Mouse (Mus musculus): ENCODE measurements at regions not wholly inside any gene's neighbourhood (a gene's known extent, or its start where the extent isn't known, plus 50 kb on each side); places are given as distances from the start of the nearest gene placed in this dataset.

DNA sequence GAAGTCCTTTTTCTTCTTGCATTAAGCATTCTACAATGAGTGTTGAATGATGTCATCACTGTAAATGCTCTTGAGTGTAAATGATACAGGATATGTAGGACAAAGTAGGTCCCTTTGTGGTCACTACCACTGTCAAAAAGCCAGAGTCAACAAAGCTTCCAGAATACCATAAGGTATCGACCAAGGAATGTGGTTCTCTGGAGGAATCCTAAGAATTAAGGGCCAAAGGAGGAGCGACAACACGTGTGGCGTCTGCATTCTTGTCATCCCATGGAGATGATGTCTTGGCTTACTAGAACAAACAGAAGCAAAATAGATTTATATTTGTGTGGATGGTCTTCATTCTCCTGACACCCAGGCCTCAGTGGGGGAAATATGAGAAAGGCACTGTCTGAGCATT is 161.4 kb upstream of the D16Ertd472e start:
- Histone ChIP-seq H3K79me2 (replicated peaks; ENCODE audit: control insufficient read depth, extremely low read depth, insufficient read depth, poor library complexity, severe bottlenecking) (no peaks in the 10 kb centered on the region), H3K4me1 (ENCODE audit: control insufficient read depth in 1 of 2, insufficient read depth in 2 of 2) (no peaks in the 10 kb centered on the region), H3K36me3 (replicated peaks in 1 of 2; ENCODE audit: control insufficient read depth in 1 of 2, insufficient read depth in 1 of 2, low read length in 1 of 2) (no peaks in the 10 kb centered on the region), H3K27ac (ENCODE audit: insufficient read depth, low read depth) (no peak overlapping the region), H3K27me3 (replicated peaks) (peaks cover 35% of the 10 kb centered on the region), H3K9me3 (replicated peaks; ENCODE audit: low read length) (no peaks in the 10 kb centered on the region), H3K4me2 (ENCODE audit: insufficient read depth, low read depth, poor library complexity, severe bottlenecking) (no peak overlapping the region), H3K9ac (ENCODE audit: insufficient read depth, low read depth) (no peak overlapping the region), H3K4me3 (replicated peaks in 1 of 3; ENCODE audit: low read depth in 2 of 3, low read length in 2 of 3, poor library complexity in 1 of 3) (no peak overlapping the region)
- dilution Hi-C loops (cut with MboI; ENCODE audit: extremely low pct_ligation_motif_present, extremely low pct_unique_long_range_greater_than_20kb, low sequenced_read_pairs), result no loop called here
- no peak for DNase-seq (ENCODE audit: extremely low read depth)
- in situ Hi-C loops (cut with MboI; ENCODE audit: low pct_ligation_motif_present, low pct_unique_long_range_greater_than_20kb, low sequenced_read_pairs), result no loop called here
- TF ChIP-seq GABPA (IDR thresholded peaks at IDR 0.05; ENCODE audit: insufficient replicate concordance, low read depth, low read length) (no peak), CHD1 (IDR thresholded peaks at IDR 0.05; ENCODE audit: low read depth, low read length) (no peak), SIN3A (IDR thresholded peaks at IDR 0.05; ENCODE audit: low read length) (no peak), IRF4 (IDR thresholded peaks at IDR 0.05; ENCODE audit: low read depth, low read length) (no peak), CHD2 (IDR thresholded peaks at IDR 0.05; ENCODE audit: low read length) (no peak), UBTF (IDR thresholded peaks at IDR 0.05; ENCODE audit: low read depth, low read length) (no peak), USF1 (IDR thresholded peaks at IDR 0.05; ENCODE audit: low read depth, low read length) (no peak), ZMIZ1 (IDR thresholded peaks at IDR 0.05; ENCODE audit: low read depth, low read length) (no peak), USF2 (conservative IDR thresholded peaks at IDR 0.05; ENCODE audit: low read depth, low read length) (no peak), NELFE (IDR thresholded peaks at IDR 0.05; ENCODE audit: low read depth, low read length) (no peak), ZNF384 (IDR thresholded peaks at IDR 0.05; ENCODE audit: low read depth, low read length) (no peak), MYC (IDR thresholded peaks at IDR 0.05; ENCODE audit: low read depth, low read length) (no peak), RAD21 (IDR thresholded peaks at IDR 0.05; ENCODE audit: low read depth, low read length) (no peak)

GRCm38 (mm10) chr16:78730583-78731501 is 154.3 kb upstream of the D16Ertd472e start:
- DNase-seq (ENCODE audit: extremely low read depth), result no peak

More at GRCm38 (mm10) chr16:78730583-78731501, 154.3 kb upstream of the D16Ertd472e start:
- dilution Hi-C loops (cut with MboI; ENCODE audit: extremely low pct_ligation_motif_present, extremely low pct_unique_long_range_greater_than_20kb, low sequenced_read_pairs) (no loop called here), in situ Hi-C loops (cut with MboI; ENCODE audit: low pct_ligation_motif_present, low pct_unique_long_range_greater_than_20kb, low sequenced_read_pairs) (no loop called here)
- Histone ChIP-seq H3K4me3 (replicated peaks in 1 of 3; ENCODE audit: low read depth in 2 of 3, low read length in 2 of 3, poor library complexity in 1 of 3) (no peak overlapping the region), H3K36me3 (replicated peaks in 1 of 2; ENCODE audit: control insufficient read depth in 1 of 2, insufficient read depth in 1 of 2, low read length in 1 of 2) (no peaks in the 10 kb centered on the region), H3K27me3 (replicated peaks) (peaks cover 12% of the 10 kb centered on the region), H3K4me1 (ENCODE audit: control insufficient read depth in 1 of 2, insufficient read depth in 2 of 2) (no peaks in the 10 kb centered on the region), H3K27ac (ENCODE audit: insufficient read depth, low read depth) (no peak overlapping the region), H3K4me2 (ENCODE audit: insufficient read depth, low read depth, poor library complexity, severe bottlenecking) (no peak overlapping the region), H3K9ac (ENCODE audit: insufficient read depth, low read depth) (no peak overlapping the region), H3K9me3 (replicated peaks; ENCODE audit: low read length) (no peaks in the 10 kb centered on the region), H3K79me2 (replicated peaks; ENCODE audit: control insufficient read depth, extremely low read depth, insufficient read depth, poor library complexity, severe bottlenecking) (no peaks in the 10 kb centered on the region)
- TF ChIP-seq CTCF (conservative IDR thresholded peaks at IDR 0.05 in 1 of 2, IDR thresholded peaks at IDR 0.05 in 1 of 2; ENCODE audit: low read depth in 2 of 2, low read length in 2 of 2), result no peak
- no peak for TF ChIP-seq POLR2A (IDR thresholded peaks at IDR 0.05; ENCODE audit: low read depth, low read length)
- TF ChIP-seq POLR2AphosphoS2 (IDR thresholded peaks at IDR 0.05; ENCODE audit: low read depth, low read length), result no peak
- no peak for TF ChIP-seq HCFC1 (IDR thresholded peaks at IDR 0.05; ENCODE audit: low read depth, low read length)
- no peak for TF ChIP-seq ZMIZ1 (IDR thresholded peaks at IDR 0.05; ENCODE audit: low read depth, low read length)
- no peak for TF ChIP-seq MXI1 (IDR thresholded peaks at IDR 0.05; ENCODE audit: low read depth, low read length)
- no peak for TF ChIP-seq MAFK (IDR thresholded peaks at IDR 0.05; ENCODE audit: insufficient replicate concordance, low read length)
- TF ChIP-seq ZC3H11A (IDR thresholded peaks at IDR 0.05; ENCODE audit: low read depth, low read length), result no peak
- no peak for TF ChIP-seq ELF1 (IDR thresholded peaks at IDR 0.05; ENCODE audit: low read depth, low read length)
- no peak for TF ChIP-seq SMC3 (IDR thresholded peaks at IDR 0.05; ENCODE audit: low read depth, low read length)
- TF ChIP-seq BHLHE40 (IDR thresholded peaks at IDR 0.05; ENCODE audit: low read depth, low read length), result no peak
- no peak for TF ChIP-seq UBTF (IDR thresholded peaks at IDR 0.05; ENCODE audit: low read depth, low read length)
- TF ChIP-seq RCOR1 (conservative IDR thresholded peaks at IDR 0.05; ENCODE audit: low read depth, low read length), result no peak
- TF ChIP-seq NELFE (IDR thresholded peaks at IDR 0.05; ENCODE audit: low read depth, low read length), result no peak
- TF ChIP-seq ZKSCAN1 (IDR thresholded peaks at IDR 0.05; ENCODE audit: borderline replicate concordance, low read depth, low read length), result no peak
- TF ChIP-seq ETS1 (conservative IDR thresholded peaks at IDR 0.05; ENCODE audit: low read depth, low read length), result no peak
- no peak for TF ChIP-seq CHD2 (IDR thresholded peaks at IDR 0.05; ENCODE audit: low read length)
- no peak for TF ChIP-seq NRF1 (IDR thresholded peaks at IDR 0.05; ENCODE audit: low read depth, low read length)
- TF ChIP-seq IRF4 (IDR thresholded peaks at IDR 0.05; ENCODE audit: low read depth, low read length), result no peak
- TF ChIP-seq EP300 (IDR thresholded peaks at IDR 0.05; ENCODE audit: low read length), result no peak

Measured in CH12.LX (cell line).